Mouse (Mus musculus) MEL (cell line): Measurements from ENCODE around the gene Btnl10. TPM values are rescaled to one million over a fixed set of nuclear protein-coding genes. Genes with fewer than 3 reads are reported as not detected.

ENCODE experiments used
- DNase-seq: peaks from one replicate; pipeline ENCODE4 v3.0.0; 2011; ENCODE audit warnings: low read depth, low spot score
- H3K27ac ChIP-seq: 2 replicates; pipeline ENCODE4 v1.5.1; 2012; ENCODE audit warnings: low read depth, mild to moderate bottlenecking, control low read depth, low read length, moderate library complexity; ENCODE audit not compliant: control insufficient read depth
- H3K27me3 ChIP-seq, 2 experiments: fragments of 150-350 bp in 1 of 2; sonication (generic) in 1 of 2; 2 replicates each; pipeline ENCODE4 v1.6.1; 2012; ENCODE audit warnings: low read length in 2 of 2, mild to moderate bottlenecking in 2 of 2, improper control_type of control experiment in 1 of 2, moderate library complexity in 1 of 2; ENCODE audit not compliant: insufficient read depth in 2 of 2, control insufficient read depth in 1 of 2
- H3K36me3 ChIP-seq, 2 experiments: 2 replicates each; pipeline ENCODE4 v1.6.1; 2012 to 2014; ENCODE audit warnings: low read length in 2 of 2, improper control_type of control experiment in 1 of 2, inconsistent platforms in 1 of 2, mild to moderate bottlenecking in 1 of 2; ENCODE audit not compliant: insufficient read depth in 2 of 2, control insufficient read depth in 1 of 2
- H3K4me1 ChIP-seq, 2 experiments: fragments of 150-350 bp in 1 of 2; sonication (generic) in 1 of 2; 2 replicates each; pipeline ENCODE4 v1.6.1; 2012; ENCODE audit warnings: low read length in 2 of 2, improper control_type of control experiment in 1 of 2, mild to moderate bottlenecking in 1 of 2; ENCODE audit not compliant: insufficient read depth in 2 of 2, control insufficient read depth in 1 of 2
- H3K4me3 ChIP-seq, 2 experiments: fragments of 150-350 bp in 1 of 2; sonication (generic) in 1 of 2; 2 replicates each; pipeline ENCODE4 v1.5.1; 2012; ENCODE audit warnings: low read depth in 2 of 2, low read length in 2 of 2, mild to moderate bottlenecking in 2 of 2, moderate library complexity in 2 of 2, control low read depth in 1 of 2, improper control_type of control experiment in 1 of 2; ENCODE audit not compliant: control insufficient read depth in 1 of 2, insufficient read depth in 1 of 2
- H3K79me2 ChIP-seq: 2 replicates; pipeline ENCODE4 v1.6.1; 2012; ENCODE audit warnings: mild to moderate bottlenecking, low read length, moderate library complexity; ENCODE audit not compliant: control insufficient read depth, poor library complexity, insufficient read depth
- H3K9ac ChIP-seq: 2 replicates; pipeline ENCODE4 v1.6.1; 2012; ENCODE audit warnings: low read depth, mild to moderate bottlenecking, control low read depth, low read length, moderate library complexity; ENCODE audit not compliant: control insufficient read depth, poor library complexity, severe bottlenecking
- H3K9me3 ChIP-seq: fragments of 150-350 bp; sonication (generic); replicated peaks from 2 replicates; pipeline ENCODE4 v1.6.1; 2012; ENCODE audit warnings: mild to moderate bottlenecking, low read length, improper control_type of control experiment, moderate library complexity; ENCODE audit not compliant: insufficient read depth
- BHLHE40 ChIP-seq: IDR thresholded peaks from 2 replicates; pipeline ENCODE4 v1.6.1; 2012; ENCODE audit warnings: low read depth, mild to moderate bottlenecking, inconsistent platforms, low read length, improper control_type of control experiment, borderline replicate concordance
- CHD1 ChIP-seq: IDR thresholded peaks from 2 replicates; pipeline ENCODE4 v1.6.1; 2012; ENCODE audit warnings: low read depth, mild to moderate bottlenecking, inconsistent platforms, low read length, improper control_type of control experiment
- CHD2 ChIP-seq: IDR thresholded peaks from 2 replicates; pipeline ENCODE4 v1.6.1; 2011; ENCODE audit warnings: low read length, improper control_type of control experiment
- CTCF ChIP-seq, 3 experiments: IDR thresholded peaks in 2 of 3; conservative IDR thresholded peaks in 1 of 3; 2 replicates each; pipeline ENCODE4 v1.5.1; 2011 to 2012; ENCODE audit warnings: low read length in 3 of 3, low read depth in 2 of 3, mild to moderate bottlenecking in 2 of 3, improper control_type of control experiment in 1 of 3, inconsistent platforms in 1 of 3, mixed read lengths in 1 of 3, moderate library complexity in 1 of 3; ENCODE audit not compliant: control insufficient read depth in 1 of 3, insufficient read depth in 1 of 3, poor library complexity in 1 of 3, severe bottlenecking in 1 of 3
- E2F4 ChIP-seq: IDR thresholded peaks from 2 replicates; pipeline ENCODE4 v1.6.1; 2011; ENCODE audit warnings: low read depth, low read length, improper control_type of control experiment, borderline replicate concordance
- GATA1 ChIP-seq: IDR thresholded peaks from 2 replicates; pipeline ENCODE4 v1.6.1; 2011; ENCODE audit warnings: low read depth, low read length, improper control_type of control experiment
- HCFC1 ChIP-seq: IDR thresholded peaks from 2 replicates; pipeline ENCODE4 v1.6.1; 2012; ENCODE audit warnings: low read depth, mild to moderate bottlenecking, inconsistent platforms, low read length, improper control_type of control experiment, moderate library complexity
- MEF2A ChIP-seq: IDR thresholded peaks from 2 replicates; pipeline ENCODE4 v1.6.1; 2014; ENCODE audit warnings: low read depth, mild to moderate bottlenecking, inconsistent platforms, low read length, improper control_type of control experiment; ENCODE audit not compliant: poor library complexity, insufficient replicate concordance, severe bottlenecking; ENCODE audit errors: extremely low read depth
- POLR2A ChIP-seq, 2 experiments: IDR thresholded peaks; 2 replicates each; pipeline ENCODE4 v1.6.1; 2011 to 2012; ENCODE audit warnings: low read length in 2 of 2, mild to moderate bottlenecking in 2 of 2, control low read depth in 1 of 2, improper control_type of control experiment in 1 of 2, low read depth in 1 of 2, moderate library complexity in 1 of 2; ENCODE audit not compliant: control insufficient read depth in 1 of 2, insufficient read depth in 1 of 2, poor library complexity in 1 of 2
- POLR2AphosphoS5 ChIP-seq: IDR thresholded peaks from 2 replicates; pipeline ENCODE4 v1.6.1; 2012; ENCODE audit warnings: low read depth, borderline replicate concordance, mild to moderate bottlenecking, inconsistent platforms, low read length, moderate library complexity, mixed read lengths
- RAD21 ChIP-seq: IDR thresholded peaks from 2 replicates; pipeline ENCODE4 v1.6.1; 2011; ENCODE audit warnings: mild to moderate bottlenecking, low read depth, low read length, improper control_type of control experiment
- SIN3A ChIP-seq: IDR thresholded peaks from 2 replicates; pipeline ENCODE4 v1.6.1; 2012; ENCODE audit warnings: low read length, improper control_type of control experiment, inconsistent platforms
- TBP ChIP-seq: IDR thresholded peaks from 2 replicates; pipeline ENCODE4 v1.8.0; 2011; ENCODE audit warnings: low read depth, low read length, improper control_type of control experiment
- UBTF ChIP-seq: IDR thresholded peaks from 2 replicates; pipeline ENCODE4 v1.6.1; 2012; ENCODE audit warnings: low read depth, mild to moderate bottlenecking, inconsistent platforms, low read length, improper control_type of control experiment, moderate library complexity, borderline replicate concordance; ENCODE audit not compliant: insufficient read depth
- USF2 ChIP-seq, 2 experiments: IDR thresholded peaks; 2 replicates each; pipeline ENCODE4 v1.6.1; 2011 to 2012; ENCODE audit warnings: improper control_type of control experiment in 2 of 2, low read length in 2 of 2, borderline replicate concordance in 1 of 2, inconsistent platforms in 1 of 2, low read depth in 1 of 2, mild to moderate bottlenecking in 1 of 2; ENCODE audit not compliant: insufficient read depth in 1 of 2
- ZKSCAN1 ChIP-seq: IDR thresholded peaks from 2 replicates; pipeline ENCODE4 v1.6.1; 2012; ENCODE audit warnings: low read depth, mild to moderate bottlenecking, inconsistent platforms, low read length, improper control_type of control experiment, moderate library complexity
- ZMIZ1 ChIP-seq: IDR thresholded peaks from 2 replicates; pipeline ENCODE4 v1.6.1; 2012; ENCODE audit warnings: low read depth, mild to moderate bottlenecking, inconsistent platforms, low read length, improper control_type of control experiment, moderate library complexity
- polyA plus RNA-seq, 2 experiments: library from polyadenylated mRNA; stranded (reverse) in 1 of 2; unstranded in 1 of 2; fragments of >175 nt in 1 of 2; fragments of >200 nt in 1 of 2; gene quantifications; 2 replicates each; pipeline versions ENCODE4 v1.2.1 to v1.2.4; 2012; ENCODE audit warnings: low replicate concordance in 2 of 2, low read depth in 1 of 2; ENCODE audit not compliant: insufficient read length in 2 of 2, insufficient read depth in 1 of 2, missing spikeins in 1 of 2
- total RNA-seq: library from RNA; depleted of rRNA; stranded (reverse); fragments of 300-350 nt; gene quantifications from 2 replicates; pipeline ENCODE4 v1.2.3, GENCODE M21; 2012

Btnl10 gene
- total and polyA plus RNA-seq, 3 experiments: 0.92 to 1.7 TPM; not detected in 1

DNA sequence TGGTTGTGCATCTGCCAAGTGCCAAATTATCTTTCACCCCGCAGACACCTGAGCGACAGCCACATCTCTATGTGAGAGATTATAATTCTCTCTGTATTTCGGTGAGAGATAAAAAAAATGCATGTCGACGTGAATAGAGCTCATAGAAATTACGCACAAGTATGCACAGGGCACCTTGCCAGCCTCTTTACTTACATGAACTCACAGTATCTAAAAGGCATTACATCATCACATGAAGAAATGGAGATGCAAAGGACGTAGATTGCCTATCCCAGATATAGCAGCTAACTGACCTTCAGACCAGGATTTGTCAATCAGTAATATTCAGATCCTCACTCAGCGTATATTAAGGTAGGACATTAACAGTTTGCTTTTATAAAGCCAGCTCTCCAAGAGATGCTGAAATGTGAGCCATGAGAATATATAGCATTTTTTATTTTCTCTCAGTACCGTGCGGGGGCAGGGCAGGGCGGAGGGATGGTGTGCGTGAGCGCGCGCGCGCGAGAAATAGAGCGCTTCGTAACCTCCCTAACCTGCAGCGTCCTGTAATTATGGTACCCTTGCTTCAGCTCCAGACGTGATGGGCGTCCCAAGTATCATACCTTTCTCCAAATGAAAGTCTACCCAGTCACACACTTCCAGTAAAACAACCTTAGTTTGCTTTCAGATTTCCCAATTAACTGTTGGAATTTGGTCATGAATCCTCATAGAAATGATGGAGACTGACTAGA lies 30.3 kb downstream of the Btnl10 start:
- TF ChIP-seq USF2 (IDR thresholded peaks at IDR 0.05; ENCODE audit: borderline replicate concordance in 1 of 2, insufficient read depth in 1 of 2, low read depth in 1 of 2, low read length in 2 of 2): no peak
- TF ChIP-seq ZMIZ1: peak; percentile 91
- TF ChIP-seq HCFC1: no peak
- TF ChIP-seq CHD2: no peak
- no peak for TF ChIP-seq MEF2A
- no peak for TF ChIP-seq POLR2AphosphoS5
- no peak for TF ChIP-seq CTCF (IDR thresholded peaks at IDR 0.05 in 2 of 3, conservative IDR thresholded peaks at IDR 0.05 in 1 of 3; ENCODE audit: control insufficient read depth in 1 of 3, insufficient read depth in 1 of 3, low read depth in 2 of 3, low read length in 3 of 3, poor library complexity in 1 of 3, severe bottlenecking in 1 of 3)
- no peak for TF ChIP-seq UBTF
- no peak for TF ChIP-seq RAD21
- Histone ChIP-seq H3K9ac (no peak overlapping the region), H3K9me3 (no peaks in the 10 kb centered on the region), H3K4me3 (no peak overlapping the region), H3K27ac (no peak overlapping the region), H3K4me1 (0 out of 4 replicates have a peak, but pooled peaks cover 0 to 3% of the 10 kb centered on the region in 2 experiments), H3K36me3 (peaks cover 0 to 3% of the 10 kb centered on the region in 2 experiments; a peak in 2 of 4 replicates), H3K79me2 (no peaks in the 10 kb centered on the region; the same call in 1 of the 2 replicates), H3K27me3 (peaks cover 4 to 9% of the 10 kb centered on the region in 2 experiments)
- DNase-seq: no peak

DNA sequence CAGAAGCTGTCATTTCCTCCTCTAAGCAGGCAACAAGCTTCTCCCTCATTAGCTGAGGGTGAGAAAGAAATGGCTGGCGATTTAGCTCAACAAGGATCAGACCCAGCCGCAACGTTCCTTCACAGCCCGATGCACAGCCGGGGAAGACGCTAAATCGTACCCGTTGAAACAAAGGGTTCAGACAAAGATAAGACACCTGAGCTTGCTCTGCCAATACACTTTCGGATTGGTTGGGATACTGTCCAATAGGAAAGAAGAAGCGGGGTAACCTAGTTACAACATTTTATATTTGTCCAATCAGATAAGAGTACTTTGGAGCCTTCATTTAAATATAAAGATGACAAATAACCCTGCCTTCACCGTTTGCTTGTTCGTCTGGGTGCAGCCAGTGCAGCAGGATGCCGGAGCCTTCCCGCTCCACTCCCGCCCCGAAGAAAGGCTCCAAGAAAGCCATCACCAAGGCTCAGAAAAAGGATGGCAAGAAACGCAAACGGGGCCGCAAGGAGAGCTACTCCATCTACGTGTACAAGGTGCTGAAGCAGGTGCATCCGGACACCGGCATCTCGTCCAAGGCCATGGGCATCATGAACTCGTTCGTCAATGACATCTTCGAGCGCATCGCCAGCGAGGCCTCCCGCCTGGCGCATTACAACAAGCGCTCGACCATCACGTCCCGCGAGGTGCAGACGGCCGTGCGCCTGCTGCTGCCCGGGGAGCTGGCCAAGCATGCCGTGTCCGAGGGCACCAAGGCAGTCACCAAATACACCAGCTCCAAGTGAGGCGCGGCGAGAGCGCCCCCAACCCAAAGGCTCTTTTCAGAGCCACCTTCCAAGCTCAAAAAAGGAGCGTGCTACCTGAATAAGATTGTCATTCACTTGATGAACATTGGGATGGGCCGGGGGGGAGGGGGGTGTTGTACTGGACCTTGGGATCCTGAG lies 31.1 kb downstream of the Btnl10 start, which contains the start of gene Hist3h2ba:
Gene Hist3h2ba, plus strand, starts transcription at position 379 of the 938 bp plus-strand sequence.
- Histone ChIP-seq H3K9me3 (no peaks in the 10 kb centered on the region), H3K79me2 (no peaks in the 10 kb centered on the region; the same call in 1 of the 2 replicates), H3K27me3 (peaks cover 4 to 9% of the 10 kb centered on the region in 2 experiments), H3K4me1 (peaks cover 0 to 11% of the 10 kb centered on the region in 2 experiments; a peak in 1 of 4 replicates), H3K9ac (peak within 1 kb of the TSS; percentile 59), H3K4me3 (peak within 1 kb of the TSS; percentile 30 to 46; a peak in 3 of 4 replicates), H3K36me3 (peaks cover 0 to 5% of the 10 kb centered on the region in 2 experiments; a peak in 2 of 4 replicates), H3K27ac (peak within 1 kb of the TSS; percentile 51)
- TF ChIP-seq POLR2AphosphoS5: no peak
- peak in 1 of 2 experiments; percentile 42; a peak in 1 of 4 replicates for TF ChIP-seq POLR2A (IDR thresholded peaks at IDR 0.05; ENCODE audit: control insufficient read depth in 1 of 2, insufficient read depth in 1 of 2, low read depth in 1 of 2, low read length in 2 of 2, poor library complexity in 1 of 2)
- TF ChIP-seq CHD1: no peak
- TF ChIP-seq ZKSCAN1: no peak
- TF ChIP-seq TBP: peak; percentile 85
- TF ChIP-seq ZMIZ1: 0 out of 2 replicates have a peak, but pooled peaks have one; percentile 0
- 0 out of 6 replicates have a peak, but pooled peaks of 1 of the 3 experiments have one; percentile 1 for TF ChIP-seq CTCF (IDR thresholded peaks at IDR 0.05 in 2 of 3, conservative IDR thresholded peaks at IDR 0.05 in 1 of 3; ENCODE audit: control insufficient read depth in 1 of 3, insufficient read depth in 1 of 3, low read depth in 2 of 3, low read length in 3 of 3, poor library complexity in 1 of 3, severe bottlenecking in 1 of 3)
- TF ChIP-seq GATA1: 0 out of 2 replicates have a peak, but pooled peaks have one; percentile 16
- TF ChIP-seq E2F4: no peak
- no peak for TF ChIP-seq BHLHE40
- no peak for TF ChIP-seq SIN3A
- DNase-seq: peak; percentile 81
